In the genomic region with DNA sequence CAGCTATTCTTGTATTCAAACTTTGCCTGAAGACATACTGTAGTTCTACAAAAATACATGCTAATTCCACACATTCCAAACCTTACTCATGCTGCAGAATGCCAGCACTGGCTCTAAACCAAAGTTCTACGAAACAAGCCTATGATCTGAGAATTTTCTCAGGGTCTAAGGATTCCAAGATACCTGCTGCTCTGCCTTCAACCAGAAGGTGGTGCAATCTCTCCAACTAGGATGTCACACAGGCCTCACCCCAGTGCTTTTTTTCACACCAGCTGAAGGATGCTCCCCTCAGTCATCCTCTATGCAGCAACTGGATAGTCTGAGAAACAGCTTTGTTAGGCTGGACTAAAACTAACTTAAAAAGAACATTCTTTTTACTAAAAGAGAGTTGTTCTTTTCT, we compare ENCODE assay signal across 8 mouse cellular contexts.
A peak's percentile ranks its signal among the peaks of the same experiment; 100 is the strongest.
DNase-seq lines count a peak whose midpoint lies in the region; ATAC-seq and TF ChIP-seq lines count a peak whose summit lies in the region.

No protein-coding gene starts in this region.

- no peak overlapping the region for H3K4me2 ChIP-seq in limb, embryonic 14.5 days (replicated peaks; ENCODE audit: low read depth, low read length, severe bottlenecking)
- no peak overlapping the region for H3K4me2 ChIP-seq in neural tube, embryonic 14.5 days (ENCODE audit: low read depth, low read length)

- H3K27ac ChIP-seq in limb, embryonic 14.5 days (replicated peaks; ENCODE audit: low read depth, low read length), result no peak overlapping the region
- 0 out of 2 replicates have a peak overlapping the region, but pooled peaks have one; percentile 22 for H3K27ac ChIP-seq in neural tube, embryonic 14.5 days (ENCODE audit: low read depth, low read length)

- H3K4me1 ChIP-seq in limb, embryonic 14.5 days (ENCODE audit: control insufficient read depth, insufficient read depth, low read length), result peaks cover 4% of the 10 kb centered on the region; the same call in 1 of the 2 replicates
- no peaks in the 10 kb centered on the region for H3K4me1 ChIP-seq in neural tube, embryonic 14.5 days (ENCODE audit: control insufficient read depth, insufficient read depth, low read length)

- peak; percentile 65 for DNase-seq in A20 (ENCODE audit: low read depth, low spot score)
- DNase-seq in adipocyte (ENCODE audit: low spot score), result peak; percentile 75
- peak; percentile 75 for DNase-seq in embryo, embryonic 11 days
- DNase-seq in kidney, adult 8-10 months, result peak; percentile 69 to 77
- peak; percentile 83 for DNase-seq in limb, embryonic 14.5 days (ENCODE audit: low spot score)
- DNase-seq in thymus, adult 18-20 months, result peak; percentile 19 to 31

- H3K4me3 ChIP-seq in limb, embryonic 14.5 days (replicated peaks; ENCODE audit: low read length), result no peak overlapping the region
- H3K4me3 ChIP-seq in neural tube, embryonic 14.5 days (ENCODE audit: low read depth, low read length), result no peak overlapping the region

- 17% methylated on average over 1 of the region's 1 CpGs for WGBS in limb, embryonic 14.5 days
- WGBS in neural tube, embryonic 14.5 days, result 44% methylated on average over 1 of the region's 1 CpGs

- H3K27me3 ChIP-seq in limb, embryonic 14.5 days (ENCODE audit: control insufficient read depth, insufficient read depth, low read length), result no peaks in the 10 kb centered on the region
- no peaks in the 10 kb centered on the region for H3K27me3 ChIP-seq in neural tube, embryonic 14.5 days (ENCODE audit: control insufficient read depth, insufficient read depth, low read length)

- H3K9ac ChIP-seq in limb, embryonic 14.5 days (ENCODE audit: low read depth, low read length, severe bottlenecking), result no peak overlapping the region
- no peak overlapping the region for H3K9ac ChIP-seq in neural tube, embryonic 14.5 days (replicated peaks; ENCODE audit: low read depth, low read length)

- no peaks in the 10 kb centered on the region for H3K9me3 ChIP-seq in limb, embryonic 14.5 days (ENCODE audit: control insufficient read depth, low read length)
- H3K9me3 ChIP-seq in neural tube, embryonic 14.5 days (ENCODE audit: control insufficient read depth, low read length), result no peaks in the 10 kb centered on the region

- peak; percentile 69 for ATAC-seq in granulocyte monocyte progenitor cell, adult 5-6 weeks (replicated peaks; ENCODE audit: poor library complexity, severe bottlenecking)
- ATAC-seq in limb, embryonic 14.5 days (ENCODE audit: low FRiP score, low read depth), result peak; percentile 60; the same call in 1 of the 2 replicates
- ATAC-seq in neural tube, embryonic 14.5 days (ENCODE audit: low read depth), result peak; percentile 69; the same call in 1 of the 2 replicates

- TF ChIP-seq POLR2A in limb, embryonic 14.5 days (IDR thresholded peaks at IDR 0.05; ENCODE audit: borderline replicate concordance, extremely low read depth, insufficient read depth, insufficient read length), result no peak

- no peaks in the 10 kb centered on the region for H3K36me3 ChIP-seq in limb, embryonic 14.5 days (ENCODE audit: control insufficient read depth, insufficient read depth, low read length)
- H3K36me3 ChIP-seq in neural tube, embryonic 14.5 days (ENCODE audit: control insufficient read depth, insufficient read depth, low read length), result no peaks in the 10 kb centered on the region

Comparison
In these comparisons a context has a peak if more than half of its experiments do, and no peak if none do; other contexts are left out.
1. DNase-seq: peak in every context shown above with its lines; median percentile 83 in limb, embryonic 14.5 days; 75 in adipocyte; 75 in embryo, embryonic 11 days; 73 in kidney, adult 8-10 months; 65 in A20; 25 in thymus, adult 18-20 months.